Mouse (Mus musculus): ENCODE measurements around the gene Trex2. TPM values are rescaled to one million over a fixed set of nuclear protein-coding genes. Genes with fewer than 3 reads are reported as not detected.

Gene Trex2
- total and polyA plus RNA-seq, 3 experiments, result not detected

GRCm38 (mm10) chrX:73471764-73472163 is 36.6 kb upstream of the Trex2 start:
- no peaks in the 10 kb centered on the region for H3K36me3 ChIP-seq (ENCODE audit: control insufficient read depth in 1 of 2, insufficient read depth in 2 of 2, low read length in 2 of 2)
- no peak overlapping the region for H3K27ac ChIP-seq (ENCODE audit: control insufficient read depth, low read depth, low read length)
- H3K4me1 ChIP-seq (ENCODE audit: control insufficient read depth in 1 of 2, insufficient read depth in 2 of 2, low read length in 2 of 2), result no peaks in the 10 kb centered on the region
- H3K27me3 ChIP-seq (ENCODE audit: control insufficient read depth in 1 of 2, insufficient read depth in 2 of 2, low read length in 2 of 2), result no peaks in the 10 kb centered on the region
- no peak overlapping the region for H3K4me3 ChIP-seq (ENCODE audit: control insufficient read depth in 1 of 2, insufficient read depth in 1 of 2, low read depth in 2 of 2, low read length in 2 of 2)
- H3K79me2 ChIP-seq (ENCODE audit: control insufficient read depth, insufficient read depth, low read length, poor library complexity), result no peaks in the 10 kb centered on the region
- H3K9me3 ChIP-seq (replicated peaks; ENCODE audit: insufficient read depth, low read length), result no peaks in the 10 kb centered on the region
- no peak for DNase-seq (ENCODE audit: low read depth, low spot score)
- TF ChIP-seq ZC3H11A (IDR thresholded peaks at IDR 0.05; ENCODE audit: low read depth, low read length), result no peak
- no peak for TF ChIP-seq POLR2A (IDR thresholded peaks at IDR 0.05; ENCODE audit: control insufficient read depth in 1 of 2, insufficient read depth in 1 of 2, low read depth in 1 of 2, low read length in 2 of 2, poor library complexity in 1 of 2)
- TF ChIP-seq E2F4 (IDR thresholded peaks at IDR 0.05; ENCODE audit: borderline replicate concordance, low read depth, low read length), result no peak
- no peak for TF ChIP-seq USF1 (IDR thresholded peaks at IDR 0.05; ENCODE audit: low read depth, low read length)
- TF ChIP-seq NRF1 (IDR thresholded peaks at IDR 0.05; ENCODE audit: insufficient read depth, low read depth, low read length, poor library complexity, severe bottlenecking), result no peak
- TF ChIP-seq ZMIZ1 (IDR thresholded peaks at IDR 0.05; ENCODE audit: low read depth, low read length), result no peak
- TF ChIP-seq POLR2AphosphoS2 (IDR thresholded peaks at IDR 0.05; ENCODE audit: low read length), result no peak
- H3K9ac ChIP-seq (ENCODE audit: control insufficient read depth, low read depth, low read length, poor library complexity, severe bottlenecking), result no peak overlapping the region

- Histone ChIP-seq H3K27ac (ENCODE audit: control insufficient read depth, low read depth, low read length) (no peak overlapping the region), H3K4me3 (ENCODE audit: control insufficient read depth in 1 of 2, insufficient read depth in 1 of 2, low read depth in 2 of 2, low read length in 2 of 2) (no peak overlapping the region), H3K9ac (ENCODE audit: control insufficient read depth, low read depth, low read length, poor library complexity, severe bottlenecking) (no peak overlapping the region), H3K9me3 (replicated peaks; ENCODE audit: insufficient read depth, low read length) (no peaks in the 10 kb centered on the region), H3K79me2 (ENCODE audit: control insufficient read depth, insufficient read depth, low read length, poor library complexity) (no peaks in the 10 kb centered on the region), H3K36me3 (ENCODE audit: control insufficient read depth in 1 of 2, insufficient read depth in 2 of 2, low read length in 2 of 2) (no peaks in the 10 kb centered on the region), H3K4me1 (ENCODE audit: control insufficient read depth in 1 of 2, insufficient read depth in 2 of 2, low read length in 2 of 2) (no peaks in the 10 kb centered on the region), H3K27me3 (ENCODE audit: control insufficient read depth in 1 of 2, insufficient read depth in 2 of 2, low read length in 2 of 2) (no peaks in the 10 kb centered on the region; a peak in 1 of 4 replicates)
- no peak for DNase-seq (ENCODE audit: low read depth, low spot score)
- TF ChIP-seq TBP (IDR thresholded peaks at IDR 0.05; ENCODE audit: low read depth, low read length) (no peak), CHD1 (IDR thresholded peaks at IDR 0.05; ENCODE audit: low read depth, low read length) (no peak), EP300 (IDR thresholded peaks at IDR 0.05; ENCODE audit: low read depth in 1 of 2, low read length in 2 of 2) (no peak), ETS1 (IDR thresholded peaks at IDR 0.05; ENCODE audit: low read depth, low read length) (no peak), ZC3H11A (IDR thresholded peaks at IDR 0.05; ENCODE audit: low read depth, low read length) (no peak), MAX (IDR thresholded peaks at IDR 0.05; ENCODE audit: low read length) (no peak), MYC (IDR thresholded peaks at IDR 0.05; ENCODE audit: low read depth, low read length) (no peak), BHLHE40 (IDR thresholded peaks at IDR 0.05; ENCODE audit: borderline replicate concordance, low read depth, low read length) (no peak), CHD2 (IDR thresholded peaks at IDR 0.05; ENCODE audit: low read length) (no peak), MEF2A (IDR thresholded peaks at IDR 0.05; ENCODE audit: extremely low read depth, insufficient replicate concordance, low read depth, low read length, poor library complexity, severe bottlenecking) (no peak), RAD21 (IDR thresholded peaks at IDR 0.05; ENCODE audit: low read depth, low read length) (no peak), HCFC1 (IDR thresholded peaks at IDR 0.05; ENCODE audit: low read depth, low read length) (no peak), NELFE (IDR thresholded peaks at IDR 0.05; ENCODE audit: low read depth, low read length) (no peak), GATA1 (IDR thresholded peaks at IDR 0.05; ENCODE audit: low read depth, low read length) (no peak), ZNF384 (IDR thresholded peaks at IDR 0.05; ENCODE audit: low read depth, low read length) (no peak), MYB (IDR thresholded peaks at IDR 0.05; ENCODE audit: low read depth, low read length) (no peak), NRF1 (IDR thresholded peaks at IDR 0.05; ENCODE audit: insufficient read depth, low read depth, low read length, poor library complexity, severe bottlenecking) (no peak)
Measured at GRCm38 (mm10) chrX:73468752-73469151, 33.6 kb upstream of the Trex2 start.
